Mouse (Mus musculus) liver, postnatal 0 days (tissue): Measurements from ENCODE around the gene Gpr83. TPM values are rescaled to one million over a fixed set of nuclear protein-coding genes. Genes with fewer than 3 reads are reported as not detected.

ENCODE experiments used
- ATAC-seq: fragments of 200-750 bp; cut with Nextera tagmentation; 2 replicates; pipeline ENCODE4 v1.8.0; 2017; ENCODE audit warnings: mild to moderate bottlenecking, moderate library complexity
- DNase-seq: peaks from one replicate; pipeline ENCODE4 v3.0.0-alpha.2; 2016
- H3K27ac ChIP-seq: fragments of 300-500 bp; sonication (generic); 2 replicates; pipeline ENCODE4 v1.5.1; 2014; ENCODE audit warnings: antibody characterized with exemption, moderate library complexity, mild to moderate bottlenecking, low read depth
- H3K27me3 ChIP-seq: fragments of 300-500 bp; sonication (generic); 2 replicates; pipeline ENCODE4 v1.6.1; 2014; ENCODE audit warnings: low read length, control low read depth, mixed read lengths; ENCODE audit not compliant: insufficient read depth
- H3K36me3 ChIP-seq: fragments of 300-500 bp; sonication (generic); replicated peaks from 2 replicates; pipeline ENCODE4 v1.6.1; 2014; ENCODE audit warnings: mild to moderate bottlenecking, control low read depth, low read length, moderate library complexity, mixed read lengths; ENCODE audit not compliant: insufficient read depth
- H3K4me1 ChIP-seq: fragments of 300-500 bp; sonication (generic); 2 replicates; pipeline ENCODE4 v1.6.1; 2014; ENCODE audit warnings: antibody characterized with exemption, mild to moderate bottlenecking, control low read depth; ENCODE audit not compliant: insufficient read depth
- H3K4me2 ChIP-seq: fragments of 300-500 bp; sonication (generic); 2 replicates; pipeline ENCODE4 v1.6.1; 2014; ENCODE audit warnings: low read depth, mild to moderate bottlenecking, low read length, moderate library complexity, mixed read lengths
- H3K4me3 ChIP-seq: fragments of 300-500 bp; sonication (generic); 2 replicates; pipeline ENCODE4 v1.5.1; 2014; ENCODE audit warnings: low read depth, low read length
- H3K9ac ChIP-seq: fragments of 300-500 bp; sonication (generic); replicated peaks from 2 replicates; pipeline ENCODE4 v1.6.1; 2014; ENCODE audit warnings: mild to moderate bottlenecking, moderate library complexity
- H3K9me3 ChIP-seq: fragments of 300-500 bp; sonication (generic); 2 replicates; pipeline ENCODE4 v1.6.1; 2016; ENCODE audit warnings: mild to moderate bottlenecking, control low read depth, low read length, mixed read lengths
- CTCF ChIP-seq: sonication (generic); IDR thresholded peaks from 2 replicates; pipeline ENCODE4 v1.5.1; 2016; ENCODE audit warnings: antibody characterized with exemption, low read depth
- EP300 ChIP-seq: IDR thresholded peaks from 2 replicates; pipeline ENCODE4 v1.6.1; 2016; ENCODE audit warnings: antibody characterized with exemption, low read depth, mild to moderate bottlenecking
- WGBS: fragments of 180-500 bp; shearing (Covaris S2); extraction: QIAGEN DNeasy Blood & Tissue Kit; methylation state at CpG from one replicate; pipeline ENCODE4 v1.1.7; 2014; ENCODE audit not compliant: insufficient replicate concordance; 5-methylcytosine and 5-hydroxymethylcytosine counted together
- polyA plus RNA-seq: library from polyadenylated mRNA; unstranded; fragments of >200 nt; fragmentation: Nextera tagmentation; extraction: Ambion mirVana; gene quantifications from 2 replicates; pipeline ENCODE4 v1.2.1, GENCODE M21; 2015

Gpr83 gene
- polyA plus RNA-seq, 1 experiment from 2014 or later, result not detected

DNA sequence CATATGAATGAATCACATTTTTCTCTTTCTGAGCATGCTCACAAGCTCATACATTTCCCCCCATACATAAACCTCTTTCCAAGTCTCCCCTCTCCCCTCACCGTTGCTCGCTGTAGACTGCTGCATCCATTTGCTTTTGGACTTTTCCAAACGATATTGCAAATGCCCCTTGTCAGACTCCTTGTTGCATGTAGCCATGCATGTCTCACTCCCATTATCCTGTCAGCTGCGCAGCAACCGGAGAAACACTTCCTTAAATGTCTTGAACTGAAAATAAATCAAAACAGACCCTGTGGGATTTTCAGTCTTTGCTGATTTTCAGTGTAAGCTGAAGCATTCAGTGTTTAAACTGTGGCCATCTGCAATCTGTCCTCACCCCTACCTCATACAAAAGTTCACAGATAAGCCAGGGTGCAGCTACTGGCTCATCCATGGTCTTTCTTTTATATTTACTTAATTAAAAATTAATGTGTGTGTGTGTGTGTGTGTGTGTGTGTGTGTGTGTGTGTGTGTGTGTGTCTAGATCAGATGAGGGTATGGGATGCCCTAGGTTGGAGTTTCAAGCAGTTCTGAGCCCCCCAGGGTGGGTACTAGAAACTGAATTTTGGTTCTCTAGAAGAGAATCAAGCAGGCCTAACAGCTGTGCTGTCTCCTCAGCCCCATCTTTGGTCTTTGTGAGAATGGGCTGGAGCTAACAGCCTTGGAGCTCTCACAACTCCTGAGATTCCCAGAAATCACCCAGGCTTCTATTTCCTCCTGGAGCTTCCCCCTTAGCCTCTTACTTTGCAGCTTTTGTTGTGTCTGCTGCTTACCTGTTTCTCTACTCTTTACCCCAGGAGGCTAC is 59.0 kb downstream of the Gpr83 start:
- no peak overlapping the region for H3K27ac ChIP-seq
- H3K9ac ChIP-seq, result no peak overlapping the region
- H3K36me3 ChIP-seq, result no peaks in the 10 kb centered on the region
- H3K9me3 ChIP-seq, result no peaks in the 10 kb centered on the region
- no peak for TF ChIP-seq EP300
- TF ChIP-seq CTCF, result no peak
- no peak for DNase-seq
- no peak for ATAC-seq
- no peaks in the 10 kb centered on the region for H3K4me1 ChIP-seq
- no peak overlapping the region for H3K4me2 ChIP-seq
- no peaks in the 10 kb centered on the region for H3K27me3 ChIP-seq
- 66% methylated on average over 5 of the region's 5 CpGs for WGBS
- no peak overlapping the region for H3K4me3 ChIP-seq

Other genes starting within 250 kb of the Gpr83 start
- gene Amotl1, start 215.2 kb upstream of the Gpr83 start, polyA plus RNA-seq, result 1.6 and 1.9 TPM in 2 replicates
- 0.06 and 0.09 TPM in 2 replicates for gene Piwil4, start 119.5 kb upstream of the Gpr83 start, polyA plus RNA-seq
- 0.32 and 0.49 TPM in 2 replicates for gene Fut4, start 107.8 kb upstream of the Gpr83 start, polyA plus RNA-seq
- gene 1700012B09Rik, start 89.2 kb upstream of the Gpr83 start, polyA plus RNA-seq, result not detected in 2 replicates
- 5.7 and 6.8 TPM in 2 replicates for gene Mre11a, start 75.6 kb upstream of the Gpr83 start, polyA plus RNA-seq
- gene Ankrd49, start 75.4 kb upstream of the Gpr83 start, polyA plus RNA-seq, result 21.2 and 23.4 TPM in 2 replicates
- not detected in 2 replicates for gene Izumo1r, start 43.7 kb downstream of the Gpr83 start, polyA plus RNA-seq
- 4.0 and 5.7 TPM in 2 replicates for gene Panx1, start 185.3 kb downstream of the Gpr83 start, polyA plus RNA-seq